Mouse (Mus musculus) hematopoietic multipotent progenitor cell, adult 10-12 weeks (in vitro differentiated cells): ENCODE data around the gene Pamr1. TPM values are rescaled to one million over a fixed set of nuclear protein-coding genes. Genes with fewer than 3 reads are reported as not detected.

Experiments used
- polyA plus RNA-seq: library from polyadenylated mRNA; stranded (reverse); fragments of >175 nt; gene quantifications from 2 replicates; pipeline ENCODE4 v1.2.3, GENCODE M21; 2012; ENCODE audit warnings: low replicate concordance

The Pamr1 gene
- polyA plus RNA-seq, result not detected in 2 replicates

GRCm38 (mm10) chr2:102549611-102550266 is at the start of gene Pamr1:
TSS of gene Pamr1 (plus strand) at chr2:102550012.

GRCm38 (mm10) chr2:102658163-102658660 is 108.4 kb downstream of the Pamr1 start, which contains the start of gene Slc1a2:
TSS of gene Slc1a2 (plus strand) at chr2:102658659.

Other genes with a start within 250 kb of the Pamr1 start
- 14.9 and 20.1 TPM in 2 replicates for gene Trim44, start 142.2 kb upstream of the Pamr1 start, polyA plus RNA-seq
- 1.3 and 2.6 TPM in 2 replicates for gene Fjx1, start 97.5 kb upstream of the Pamr1 start, polyA plus RNA-seq
- gene Slc1a2, start 108.6 kb downstream of the Pamr1 start, polyA plus RNA-seq, result 0.03 TPM in 2 replicates